Mouse (Mus musculus) embryonic facial prominence, embryonic 10.5 days (tissue): Measurements from ENCODE around the gene Klc2. TPM values are rescaled to one million over a fixed set of nuclear protein-coding genes. Genes with fewer than 3 reads are reported as not detected.
A peak's percentile ranks its signal among the peaks of the same experiment; 100 is the strongest.

Experiments used
- DNase-seq: peaks from one replicate; pipeline ENCODE4 v3.0.0-alpha.2; 2017; ENCODE audit warnings: low spot score
- H3K27ac ChIP-seq: fragments of 300-500 bp; sonication (generic); replicated peaks from 2 replicates; pipeline ENCODE4 v1.5.1; 2016; ENCODE audit warnings: mild to moderate bottlenecking
- H3K27me3 ChIP-seq: fragments of 300-500 bp; sonication (generic); replicated peaks from 2 replicates; pipeline ENCODE4 v1.6.1; 2016; ENCODE audit warnings: low read depth, mild to moderate bottlenecking; ENCODE audit not compliant: poor library complexity, severe bottlenecking
- H3K36me3 ChIP-seq: fragments of 300-500 bp; sonication (generic); replicated peaks from 2 replicates; pipeline ENCODE4 v1.6.1; 2016; ENCODE audit warnings: mild to moderate bottlenecking, moderate library complexity
- H3K4me1 ChIP-seq: fragments of 300-500 bp; sonication (generic); 2 replicates; pipeline ENCODE4 v1.6.1; 2016
- H3K4me3 ChIP-seq: fragments of 300-500 bp; sonication (generic); 2 replicates; pipeline ENCODE4 v1.5.1; 2016; ENCODE audit warnings: mild to moderate bottlenecking, moderate library complexity
- H3K9me3 ChIP-seq: fragments of 300-500 bp; sonication (generic); 2 replicates; pipeline ENCODE4 v1.6.1; 2016; ENCODE audit warnings: mild to moderate bottlenecking
- WGBS: fragments of 180-500 bp; shearing (Covaris S2); methylation state at CpG from one replicate; pipeline ENCODE4 v1.1.7; 2016; 5-methylcytosine and 5-hydroxymethylcytosine counted together
- polyA plus RNA-seq: library from polyadenylated mRNA; unstranded; fragments of >200 nt; fragmentation: Nextera tagmentation; extraction: Ambion mirVana; gene quantifications from 2 replicates; pipeline ENCODE4 v1.2.1, GENCODE M21; 2016

Gene Klc2
- polyA plus RNA-seq, 1 experiment from 2014 or later: 31.2 TPM

GRCm38 (mm10) chr19:5067867-5068569 is 50.3 kb downstream of the Klc2 start, which contains the start of gene Cd248:
Gene Cd248 (plus strand): TSS chr19:5068078.
- Histone ChIP-seq H3K27ac (peak within 1 kb of the TSS; percentile 93), H3K9me3 (no peaks in the 10 kb centered on the region), H3K36me3 (no peaks in the 10 kb centered on the region), H3K27me3 (peaks cover 51% of the 10 kb centered on the region), H3K4me3 (peak within 1 kb of the TSS; percentile 69), H3K4me1 (peaks cover 78% of the 10 kb centered on the region)
- DNase-seq: peak; percentile 91
- WGBS: under 1% methylated on average over 55 of the region's 56 CpGs

GRCm38 (mm10) chr19:5067040-5067799 is 51.1 kb downstream of the Klc2 start:
- Histone ChIP-seq H3K4me1 (peaks cover 78% of the 10 kb centered on the region), H3K27ac (peak overlapping the region; percentile 93), H3K4me3 (peak overlapping the region; percentile 69), H3K36me3 (no peaks in the 10 kb centered on the region), H3K9me3 (no peaks in the 10 kb centered on the region), H3K27me3 (peaks cover 51% of the 10 kb centered on the region)
- 6% methylated on average over 15 of the region's 15 CpGs for WGBS
- peak; percentile 60 for DNase-seq

DNA sequence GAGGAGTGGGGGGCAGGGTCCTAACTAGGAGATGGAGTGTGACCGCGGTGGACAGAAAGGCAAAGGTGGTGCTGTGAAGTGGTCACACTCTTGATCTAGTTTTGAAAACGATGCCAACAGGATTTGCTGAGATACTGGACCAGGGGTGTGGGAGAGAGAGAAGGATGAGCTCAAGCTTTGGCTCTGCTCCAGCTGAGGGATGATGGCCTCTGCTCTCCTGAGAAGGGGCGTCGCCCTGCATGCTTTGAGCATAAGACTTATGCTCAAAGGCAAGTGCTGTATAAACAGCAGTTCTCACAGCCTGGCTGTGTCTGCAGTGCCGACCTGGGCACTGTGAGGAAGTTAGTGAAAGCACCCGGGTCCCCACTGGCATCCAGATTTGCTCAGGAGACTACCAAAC is 53.3 kb downstream of the Klc2 start:
- H3K27ac ChIP-seq: peak overlapping the region; percentile 14
- no peak for DNase-seq
- H3K4me3 ChIP-seq: no peak overlapping the region
- H3K36me3 ChIP-seq: no peaks in the 10 kb centered on the region
- H3K27me3 ChIP-seq: peaks cover 37% of the 10 kb centered on the region
- 70% methylated on average over 7 of the region's 7 CpGs for WGBS
- H3K9me3 ChIP-seq: no peaks in the 10 kb centered on the region
- H3K4me1 ChIP-seq: peaks cover 76% of the 10 kb centered on the region

DNA sequence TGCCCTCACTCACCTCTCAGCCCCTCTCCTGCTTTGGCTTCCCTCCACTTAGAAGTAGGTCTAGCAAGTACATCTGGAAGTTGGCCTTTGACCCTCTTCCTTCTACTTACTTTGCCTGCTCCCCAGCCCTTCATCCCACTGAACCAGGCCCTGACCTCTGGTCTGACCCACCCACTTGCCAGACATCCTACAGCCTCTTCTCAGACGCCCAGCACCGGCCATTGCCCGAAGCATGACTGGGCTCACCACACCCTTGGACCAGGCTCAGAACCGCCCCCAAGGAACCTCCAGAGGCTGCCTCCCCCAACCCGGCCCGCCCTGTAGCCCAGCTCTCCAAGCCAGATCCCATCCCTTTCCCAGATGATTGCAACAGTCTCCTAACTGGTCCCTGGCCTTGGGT is 55.9 kb downstream of the Klc2 start:
- Histone ChIP-seq H3K4me3 (no peak overlapping the region; the same call in 1 of the 2 replicates), H3K4me1 (peaks cover 76% of the 10 kb centered on the region), H3K9me3 (no peaks in the 10 kb centered on the region), H3K27ac (peak overlapping the region; percentile 76), H3K36me3 (no peaks in the 10 kb centered on the region), H3K27me3 (peaks cover 10% of the 10 kb centered on the region)
- WGBS: 35% methylated on average over 6 of the region's 6 CpGs
- DNase-seq: no peak

GRCm38 (mm10) chr19:5062041-5062440 is 56.3 kb downstream of the Klc2 start:
- H3K27ac ChIP-seq: peak overlapping the region; percentile 76
- H3K36me3 ChIP-seq: no peaks in the 10 kb centered on the region
- peak; percentile 6 for DNase-seq
- WGBS: 86% methylated on average over 5 of the region's 5 CpGs
- no peaks in the 10 kb centered on the region for H3K9me3 ChIP-seq
- peaks cover 6% of the 10 kb centered on the region for H3K27me3 ChIP-seq
- peaks cover 74% of the 10 kb centered on the region for H3K4me1 ChIP-seq
- no peak overlapping the region for H3K4me3 ChIP-seq

- Histone ChIP-seq H3K27ac (peak overlapping the region; percentile 82), H3K36me3 (no peaks in the 10 kb centered on the region), H3K4me1 (peaks cover 81% of the 10 kb centered on the region), H3K4me3 (0 out of 2 replicates have a peak overlapping the region, but pooled peaks have one; percentile 13), H3K9me3 (no peaks in the 10 kb centered on the region), H3K27me3 (no peaks in the 10 kb centered on the region)
- WGBS: 38% methylated on average over 5 of the region's 5 CpGs
- peak; percentile 39 for DNase-seq
These were observed 57.7 kb downstream of the Klc2 start for GRCm38 (mm10) chr19:5060365-5061330.

DNA sequence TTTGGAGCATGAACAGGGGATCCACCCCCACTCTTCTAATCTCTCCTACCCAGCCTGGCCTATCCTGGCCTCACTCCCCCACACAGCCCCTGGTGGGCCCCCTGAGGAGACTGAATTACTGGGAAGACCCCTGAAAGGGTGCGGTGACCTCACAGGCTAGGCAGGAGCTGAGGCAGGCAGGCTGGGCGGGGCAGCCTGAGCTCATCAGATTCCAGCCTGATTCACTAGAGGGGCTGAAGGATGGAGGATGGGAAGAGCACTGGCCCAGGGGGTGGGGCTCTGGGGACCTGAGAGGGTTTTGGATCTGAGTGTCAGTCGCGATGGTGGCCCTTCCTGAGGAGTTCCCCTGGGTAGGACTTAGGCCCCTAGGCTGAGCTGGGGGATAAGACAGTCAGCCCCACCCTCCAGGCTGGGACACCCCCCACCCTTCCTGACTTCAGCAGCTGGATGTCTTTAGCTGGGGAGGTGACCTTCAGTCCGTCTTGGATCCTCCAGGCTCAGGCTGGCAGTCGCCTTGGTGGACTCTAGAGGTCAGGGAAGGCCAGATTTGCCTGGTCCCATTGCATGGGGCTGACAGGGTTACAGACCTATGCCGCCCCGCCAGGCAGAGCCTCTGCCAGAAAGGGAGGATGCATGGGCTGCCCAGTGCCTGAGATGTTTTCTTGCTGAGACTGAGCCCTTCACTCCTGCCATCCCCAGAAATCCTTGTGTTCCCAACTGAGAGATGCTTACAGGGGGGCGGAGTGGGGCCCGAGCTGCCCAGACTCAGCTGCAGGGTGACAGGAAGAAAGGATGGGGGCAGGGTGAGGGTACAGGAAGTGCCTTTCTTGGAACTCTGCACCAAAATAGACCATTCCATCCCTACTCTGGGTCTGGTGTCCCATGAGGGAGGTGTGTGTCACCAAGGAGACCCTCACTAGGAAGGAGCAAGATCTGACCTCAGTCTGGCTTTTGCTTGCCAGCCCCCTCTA is 59.3 kb downstream of the Klc2 start:
- 10% methylated on average over 10 of the region's 10 CpGs for WGBS
- peak overlapping the region; percentile 82 for H3K27ac ChIP-seq
- peaks cover 13% of the 10 kb centered on the region for H3K27me3 ChIP-seq
- DNase-seq: peak; percentile 68
- no peaks in the 10 kb centered on the region for H3K36me3 ChIP-seq
- peaks cover 68% of the 10 kb centered on the region for H3K4me1 ChIP-seq
- H3K9me3 ChIP-seq: no peaks in the 10 kb centered on the region
- H3K4me3 ChIP-seq: peak overlapping the region; percentile 29

- Histone ChIP-seq H3K4me3 (peak overlapping the region; percentile 29; the same call in 1 of the 2 replicates), H3K27me3 (peaks cover 22% of the 10 kb centered on the region), H3K27ac (peak overlapping the region; percentile 82), H3K4me1 (peaks cover 68% of the 10 kb centered on the region), H3K9me3 (no peaks in the 10 kb centered on the region), H3K36me3 (0 out of 2 replicates have a peak, but pooled peaks cover 4% of the 10 kb centered on the region)
- 26% methylated on average over 16 of the region's 16 CpGs for WGBS
- peak; percentile 10 for DNase-seq
These were observed 60.2 kb downstream of the Klc2 start for GRCm38 (mm10) chr19:5057876-5058775.
